Mouse (Mus musculus) stomach, embryonic 15.5 days (tissue): ENCODE measurements at regions not wholly inside any gene's neighbourhood (a gene's known extent, or its start where the extent isn't known, plus 50 kb on each side); places are given as distances from the start of the nearest gene placed in this dataset.

Source experiments
- ATAC-seq: fragments of 200-750 bp; cut with Nextera tagmentation; 2 replicates; pipeline ENCODE4 v1.8.0; 2017; ENCODE audit warnings: low read depth, moderate number of reproducible peaks, moderate TSS enrichment; ENCODE audit not compliant: insufficient read depth, low FRiP score
- H3K27ac ChIP-seq: fragments of 300-500 bp; sonication (generic); 2 replicates; pipeline ENCODE4 v1.5.1; 2015; ENCODE audit warnings: mild to moderate bottlenecking, inconsistent platforms
- H3K27me3 ChIP-seq: fragments of 300-500 bp; sonication (generic); replicated peaks from 2 replicates; pipeline ENCODE4 v1.6.1; 2015; ENCODE audit warnings: inconsistent platforms
- H3K36me3 ChIP-seq: fragments of 300-500 bp; sonication (generic); 2 replicates; pipeline ENCODE4 v1.6.1; 2015; ENCODE audit warnings: inconsistent platforms
- H3K4me1 ChIP-seq: fragments of 300-500 bp; sonication (generic); 2 replicates; pipeline ENCODE4 v1.6.1; 2015; ENCODE audit warnings: inconsistent platforms
- H3K4me2 ChIP-seq: fragments of 300-500 bp; sonication (generic); 2 replicates; pipeline ENCODE4 v1.6.1; 2015; ENCODE audit warnings: mild to moderate bottlenecking, inconsistent platforms
- H3K4me3 ChIP-seq: fragments of 300-500 bp; sonication (generic); replicated peaks from 2 replicates; pipeline ENCODE4 v1.5.1; 2015; ENCODE audit warnings: inconsistent platforms
- H3K9ac ChIP-seq: fragments of 300-500 bp; sonication (generic); 2 replicates; pipeline ENCODE4 v1.6.1; 2015; ENCODE audit warnings: inconsistent platforms
- H3K9me3 ChIP-seq: fragments of 300-500 bp; sonication (generic); 2 replicates; pipeline ENCODE4 v1.6.1; 2016; ENCODE audit warnings: inconsistent platforms
- WGBS: fragments of 180-500 bp; shearing (Covaris S2); methylation state at CpG from one replicate; pipeline ENCODE4 v1.1.7; 2015; 5-methylcytosine and 5-hydroxymethylcytosine counted together

- no peak overlapping the region for H3K4me3 ChIP-seq
- no peak overlapping the region for H3K27ac ChIP-seq
- H3K4me1 ChIP-seq = no peaks in the 10 kb centered on the region
- H3K27me3 ChIP-seq = no peaks in the 10 kb centered on the region
- 71% methylated on average over 5 of the region's 5 CpGs for WGBS
- H3K9me3 ChIP-seq = no peaks in the 10 kb centered on the region
- no peak overlapping the region for H3K9ac ChIP-seq
- no peaks in the 10 kb centered on the region for H3K36me3 ChIP-seq
- no peak for ATAC-seq
- no peak overlapping the region for H3K4me2 ChIP-seq
Observed at GRCm38 (mm10) chr3:123810943-123811499, 120.4 kb upstream of the Ndst3 start.

GRCm38 (mm10) chr3:123828790-123829189 is 138.1 kb upstream of the Ndst3 start:
- H3K27ac ChIP-seq = no peak overlapping the region
- 82% methylated on average over 6 of the region's 6 CpGs for WGBS
- H3K36me3 ChIP-seq = no peaks in the 10 kb centered on the region
- no peak overlapping the region for H3K9ac ChIP-seq
- no peaks in the 10 kb centered on the region for H3K9me3 ChIP-seq
- no peaks in the 10 kb centered on the region for H3K4me1 ChIP-seq
- no peak for ATAC-seq
- no peak overlapping the region for H3K4me3 ChIP-seq
- H3K27me3 ChIP-seq = no peaks in the 10 kb centered on the region
- H3K4me2 ChIP-seq = no peak overlapping the region

- Histone ChIP-seq H3K9ac (no peak overlapping the region), H3K4me2 (no peak overlapping the region), H3K9me3 (no peaks in the 10 kb centered on the region), H3K4me3 (no peak overlapping the region), H3K36me3 (no peaks in the 10 kb centered on the region), H3K27ac (no peak overlapping the region), H3K4me1 (no peaks in the 10 kb centered on the region), H3K27me3 (no peaks in the 10 kb centered on the region)
- 79% methylated on average over 10 of the region's 10 CpGs for WGBS
- no peak for ATAC-seq
Observed at GRCm38 (mm10) chr3:123838385-123839170, 147.9 kb upstream of the Ndst3 start.

GRCm38 (mm10) chr3:123846554-123846953 is 155.9 kb upstream of the Ndst3 start:
- WGBS = 81% methylated on average over 1 of the region's 1 CpGs
- H3K9me3 ChIP-seq = no peaks in the 10 kb centered on the region

GRCm38 (mm10) chr3:123848663-123849062 is 158.0 kb upstream of the Ndst3 start:
- ATAC-seq = no peak
- Histone ChIP-seq H3K9me3 (no peaks in the 10 kb centered on the region), H3K36me3 (no peaks in the 10 kb centered on the region), H3K27ac (no peak overlapping the region), H3K9ac (no peak overlapping the region), H3K4me2 (no peak overlapping the region), H3K4me3 (no peak overlapping the region), H3K27me3 (no peaks in the 10 kb centered on the region), H3K4me1 (no peaks in the 10 kb centered on the region)
- 74% methylated on average over 2 of the region's 2 CpGs for whole genome bisulfite sequencing

More at GRCm38 (mm10) chr3:123846554-123846953, 155.9 kb upstream of the Ndst3 start:
- Histone ChIP-seq H3K4me2 (no peak overlapping the region), H3K4me3 (no peak overlapping the region), H3K9ac (no peak overlapping the region), H3K36me3 (no peaks in the 10 kb centered on the region), H3K27ac (no peak overlapping the region), H3K4me1 (no peaks in the 10 kb centered on the region), H3K27me3 (no peaks in the 10 kb centered on the region)
- ATAC-seq = no peak

- ATAC-seq = no peak
- no peaks in the 10 kb centered on the region for H3K4me1 ChIP-seq
- 89% methylated on average over 3 of the region's 3 CpGs for WGBS
- H3K36me3 ChIP-seq = no peaks in the 10 kb centered on the region
- H3K27me3 ChIP-seq = no peaks in the 10 kb centered on the region
- no peak overlapping the region for H3K27ac ChIP-seq
- H3K9me3 ChIP-seq = no peaks in the 10 kb centered on the region
- H3K9ac ChIP-seq = no peak overlapping the region
- H3K4me2 ChIP-seq = no peak overlapping the region
- H3K4me3 ChIP-seq = no peak overlapping the region
Observed at GRCm38 (mm10) chr3:123852889-123853288, 162.2 kb upstream of the Ndst3 start.

- no peaks in the 10 kb centered on the region for H3K36me3 ChIP-seq
- H3K9ac ChIP-seq = no peak overlapping the region
- H3K4me2 ChIP-seq = no peak overlapping the region
- H3K27ac ChIP-seq = no peak overlapping the region
- 90% methylated on average over 2 of the region's 2 CpGs for WGBS
- no peaks in the 10 kb centered on the region for H3K27me3 ChIP-seq
- no peaks in the 10 kb centered on the region for H3K4me1 ChIP-seq
- no peak for ATAC-seq
- no peak overlapping the region for H3K4me3 ChIP-seq
- no peaks in the 10 kb centered on the region for H3K9me3 ChIP-seq
Observed at GRCm38 (mm10) chr3:123873709-123874108, 183.1 kb upstream of the Ndst3 start.

- ATAC-seq = no peak
- no peak overlapping the region for H3K4me3 ChIP-seq
- H3K36me3 ChIP-seq = no peaks in the 10 kb centered on the region
- no peaks in the 10 kb centered on the region for H3K4me1 ChIP-seq
- no peaks in the 10 kb centered on the region for H3K27me3 ChIP-seq
- no peak overlapping the region for H3K27ac ChIP-seq
- H3K9ac ChIP-seq = no peak overlapping the region
- no peak overlapping the region for H3K4me2 ChIP-seq
- 62% methylated on average over 3 of the region's 3 CpGs for WGBS
- no peaks in the 10 kb centered on the region for H3K9me3 ChIP-seq
Observed at GRCm38 (mm10) chr3:123893691-123894090, 203.0 kb upstream of the Ndst3 start.

- ATAC-seq = no peak; the same call in 1 of the 2 replicates
- Histone ChIP-seq H3K27me3 (no peaks in the 10 kb centered on the region), H3K4me2 (no peak overlapping the region)
Observed at GRCm38 (mm10) chr3:123905928-123906721, 215.5 kb upstream of the Ndst3 start.

GRCm38 (mm10) chr3:123918140-123918539 is 227.5 kb upstream of the Ndst3 start:
- Histone ChIP-seq H3K4me1 (no peaks in the 10 kb centered on the region), H3K27me3 (no peaks in the 10 kb centered on the region), H3K9ac (no peak overlapping the region), H3K4me2 (no peak overlapping the region), H3K4me3 (no peak overlapping the region), H3K36me3 (no peaks in the 10 kb centered on the region), H3K27ac (no peak overlapping the region), H3K9me3 (no peaks in the 10 kb centered on the region)
- no peak for ATAC-seq
- 64% methylated on average over 3 of the region's 3 CpGs for WGBS

More at GRCm38 (mm10) chr3:123905928-123906721, 215.5 kb upstream of the Ndst3 start:
- Histone ChIP-seq H3K27ac (peak overlapping the region; percentile 48; the same call in 1 of the 2 replicates), H3K9me3 (no peaks in the 10 kb centered on the region), H3K4me3 (no peak overlapping the region), H3K9ac (no peak overlapping the region), H3K4me1 (no peaks in the 10 kb centered on the region), H3K36me3 (no peaks in the 10 kb centered on the region)
- 31% methylated on average over 9 of the region's 9 CpGs for WGBS

- Histone ChIP-seq H3K27me3 (no peaks in the 10 kb centered on the region), H3K4me3 (no peak overlapping the region), H3K4me2 (no peak overlapping the region), H3K9me3 (no peaks in the 10 kb centered on the region), H3K27ac (no peak overlapping the region), H3K4me1 (no peaks in the 10 kb centered on the region), H3K36me3 (no peaks in the 10 kb centered on the region), H3K9ac (no peak overlapping the region)
- WGBS = 79% methylated on average over 6 of the region's 6 CpGs
- no peak for ATAC-seq
Observed at GRCm38 (mm10) chr3:123952121-123952520, 261.5 kb upstream of the Ndst3 start.

GRCm38 (mm10) chr3:123967373-123967772 is 276.7 kb upstream of the Ndst3 start:
- ATAC-seq = no peak
- Histone ChIP-seq H3K9me3 (no peaks in the 10 kb centered on the region), H3K4me2 (no peak overlapping the region), H3K36me3 (no peaks in the 10 kb centered on the region), H3K9ac (no peak overlapping the region), H3K4me3 (no peak overlapping the region), H3K4me1 (no peaks in the 10 kb centered on the region), H3K27ac (no peak overlapping the region), H3K27me3 (no peaks in the 10 kb centered on the region)
- WGBS = 77% methylated on average over 3 of the region's 3 CpGs
